Mouse (Mus musculus) testis, adult 2 months (tissue): ENCODE data around the gene Ppp1r26. TPM values are rescaled to one million over a fixed set of nuclear protein-coding genes. Genes with fewer than 3 reads are reported as not detected.
"Not testable (repeated sequence)": the region's sequence is repeated elsewhere in the genome, so short reads cannot be mapped to it uniquely, and the experiment has no call there.

Source experiments
- H3K27ac ChIP-seq: fragments of 200-500 bp; 2 replicates; pipeline ENCODE4 v1.5.1; 2012; ENCODE audit warnings: low read depth, low read length; ENCODE audit not compliant: control insufficient read depth, insufficient read depth
- H3K27me3 ChIP-seq: fragments of 200-500 bp; 2 replicates; pipeline ENCODE4 v1.6.1; 2012; ENCODE audit warnings: mild to moderate bottlenecking, low read length, moderate library complexity; ENCODE audit not compliant: control insufficient read depth, insufficient read depth
- H3K36me3 ChIP-seq: fragments of 200-500 bp; 2 replicates; pipeline ENCODE4 v1.6.1; 2012; ENCODE audit warnings: mild to moderate bottlenecking, low read length; ENCODE audit not compliant: control insufficient read depth, insufficient read depth
- H3K4me1 ChIP-seq: fragments of 200-500 bp; 2 replicates; pipeline ENCODE4 v1.6.1; 2012; ENCODE audit warnings: low read length; ENCODE audit not compliant: control insufficient read depth, insufficient read depth
- H3K4me3 ChIP-seq: fragments of 200-500 bp; 2 replicates; pipeline ENCODE4 v1.5.1; 2012; ENCODE audit warnings: low read depth, mild to moderate bottlenecking, low read length, moderate library complexity, mixed read lengths; ENCODE audit not compliant: control insufficient read depth
- CTCF ChIP-seq: fragments of 200-500 bp; IDR thresholded peaks from 2 replicates; pipeline ENCODE4 v1.5.1; 2012; ENCODE audit warnings: low read depth, mild to moderate bottlenecking, inconsistent platforms, low read length, moderate library complexity; ENCODE audit not compliant: control insufficient read depth, insufficient read depth, insufficient replicate concordance
- POLR2A ChIP-seq: fragments of 200-500 bp; IDR thresholded peaks from 2 replicates; pipeline ENCODE4 v1.6.1; 2012; ENCODE audit warnings: low read depth, mild to moderate bottlenecking, inconsistent platforms, low read length, moderate library complexity; ENCODE audit not compliant: control insufficient read depth
- polyA plus RNA-seq: library from polyadenylated mRNA; depleted of rRNA; stranded (reverse); fragments of >200 nt; gene quantifications from 2 replicates; pipeline ENCODE4 v1.2.3, GENCODE M21; 2012

Ppp1r26 gene
- polyA plus RNA-seq, 1 experiment = 13.0 TPM

GRCm38 (mm10) chr2:28465836-28466518 lies 19.4 kb downstream of the Ppp1r26 start, which contains the start of gene 1700007K13Rik:
Gene 1700007K13Rik (minus strand): TSS chr2:28466332.
- H3K27me3 ChIP-seq = no peaks in the 10 kb centered on the region
- H3K4me3 ChIP-seq = peak within 1 kb of the TSS; percentile 87
- no peaks in the 10 kb centered on the region; the same call in 1 of the 2 replicates for H3K36me3 ChIP-seq
- H3K27ac ChIP-seq = 0 out of 2 replicates have a peak within 1 kb of the TSS, but pooled peaks have one; percentile 25
- H3K4me1 ChIP-seq = peaks cover 12% of the 10 kb centered on the region
- TF ChIP-seq CTCF = no peak
- peak; percentile 50; the same call in 1 of the 2 replicates for TF ChIP-seq POLR2A

DNA sequence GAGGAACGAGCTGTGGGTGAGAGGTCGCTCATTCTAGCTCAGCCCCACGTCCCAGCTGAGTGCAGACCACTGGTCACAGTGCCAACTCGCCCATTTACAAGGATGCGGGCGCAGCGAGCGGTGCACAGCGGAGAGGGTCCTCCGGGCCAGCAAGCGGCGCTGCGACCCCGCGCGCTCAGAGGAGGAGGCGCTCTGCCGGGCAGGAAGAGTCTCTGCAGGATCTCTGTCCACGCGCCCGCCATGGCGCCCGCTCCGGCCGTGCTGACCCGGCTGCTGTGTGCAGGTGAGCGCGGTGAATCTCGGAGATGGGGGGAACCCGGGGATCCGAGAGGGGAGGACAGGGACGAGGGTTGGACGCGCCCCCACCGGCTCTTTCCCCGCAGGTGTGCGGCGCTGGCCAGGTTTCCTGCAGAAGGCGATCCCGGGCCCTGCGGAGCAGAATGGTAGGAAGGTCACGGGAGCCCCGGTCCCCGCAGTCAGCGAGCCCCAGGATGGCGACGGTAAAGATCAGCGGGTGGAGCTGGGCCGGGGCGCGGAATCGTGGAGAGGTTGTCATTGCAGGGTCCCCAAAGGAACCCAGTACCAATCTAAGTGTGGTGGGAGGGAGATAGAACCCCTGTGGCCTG lies 21.4 kb downstream of the Ppp1r26 start, which contains the start of gene Mrps2:
TSS of gene Mrps2 (plus strand) at position 207 of the 626 bp plus-strand sequence.
- H3K27ac ChIP-seq = peak within 1 kb of the TSS; percentile 46
- H3K4me3 ChIP-seq = peak within 1 kb of the TSS; percentile 87
- peaks cover 12% of the 10 kb centered on the region for H3K4me1 ChIP-seq
- TF ChIP-seq CTCF (peak; percentile 82; the same call in 1 of the 2 replicates), POLR2A (peak; percentile 88)
- no peaks in the 10 kb centered on the region; the same call in none of the 2 replicates for H3K36me3 ChIP-seq
- H3K27me3 ChIP-seq = no peaks in the 10 kb centered on the region

DNA sequence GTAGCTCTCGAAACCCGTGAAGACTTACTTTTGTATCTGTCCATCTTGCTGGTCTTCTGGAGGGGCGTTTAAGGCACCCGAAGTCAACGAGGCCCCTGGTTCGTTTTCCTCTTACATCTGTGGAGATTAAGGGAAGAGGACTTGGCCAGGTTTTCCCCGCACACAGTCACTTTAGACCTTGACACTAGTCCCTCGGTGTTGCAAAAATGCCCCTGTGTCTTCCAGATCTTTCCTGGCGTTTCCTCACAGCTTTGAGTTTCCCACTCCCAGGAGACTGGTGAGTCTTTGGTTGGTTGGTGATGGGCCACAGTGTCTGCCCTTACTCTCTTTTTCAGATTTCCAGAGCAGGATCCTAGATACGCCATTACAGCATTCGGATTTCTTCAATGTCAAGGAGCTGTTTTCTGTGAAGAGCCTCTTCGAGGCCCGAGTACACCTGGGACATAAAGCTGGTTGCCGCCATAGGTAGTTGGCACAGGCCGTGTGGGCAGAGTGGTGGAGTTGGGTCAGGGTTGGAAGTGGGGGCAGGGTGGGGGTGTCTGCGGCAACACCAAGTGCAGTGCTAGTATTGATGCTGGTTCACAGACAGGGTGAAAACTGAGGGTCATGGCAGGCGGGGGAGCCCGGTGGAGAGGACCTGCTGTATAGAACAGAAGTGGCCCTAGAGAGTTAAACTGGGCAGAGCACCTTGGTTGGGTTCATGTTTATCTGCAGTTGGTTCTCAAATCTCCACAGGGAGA lies 22.1 kb downstream of the Ppp1r26 start:
- no peaks in the 10 kb centered on the region; the same call in none of the 2 replicates for H3K36me3 ChIP-seq
- TF ChIP-seq POLR2A = no peak
- TF ChIP-seq CTCF = no peak
- H3K27ac ChIP-seq = peak overlapping the region; percentile 46

DNA sequence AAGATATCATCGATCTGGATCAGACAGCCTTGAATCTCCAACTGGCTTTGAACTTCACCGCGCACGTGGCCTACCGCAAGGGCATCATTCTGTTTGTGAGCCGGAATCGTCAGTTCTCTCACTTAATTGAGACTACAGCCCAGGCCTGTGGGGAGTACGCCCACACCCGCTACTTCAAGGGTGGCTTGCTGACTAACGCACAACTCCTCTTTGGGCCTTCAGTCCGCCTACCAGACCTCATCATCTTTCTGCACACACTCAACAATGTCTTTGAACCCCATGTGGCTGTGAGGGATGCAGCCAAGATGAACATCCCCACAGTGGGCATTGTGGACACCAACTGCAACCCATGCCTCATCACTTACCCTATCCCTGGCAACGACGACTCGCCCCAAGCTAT lies 22.9 kb downstream of the Ppp1r26 start:
- Histone ChIP-seq H3K4me3 (no peak overlapping the region), H3K4me1 (peaks cover 12% of the 10 kb centered on the region), H3K36me3 (no peaks in the 10 kb centered on the region; the same call in none of the 2 replicates), H3K27ac (no peak overlapping the region), H3K27me3 (no peaks in the 10 kb centered on the region)
- TF ChIP-seq CTCF = no peak
- TF ChIP-seq POLR2A = no peak

More for the DNA sequence above, 22.1 kb downstream of the Ppp1r26 start:
- H3K4me1 ChIP-seq = peaks cover 12% of the 10 kb centered on the region
- no peaks in the 10 kb centered on the region for H3K27me3 ChIP-seq
- H3K4me3 ChIP-seq = peak overlapping the region; percentile 87

GRCm38 (mm10) chr2:28470591-28470990 lies 24.0 kb downstream of the Ppp1r26 start:
- TF ChIP-seq CTCF (no peak), POLR2A (no peak)
- Histone ChIP-seq H3K4me3 (no peak overlapping the region), H3K36me3 (no peaks in the 10 kb centered on the region; the same call in none of the 2 replicates), H3K27me3 (no peaks in the 10 kb centered on the region), H3K4me1 (peaks cover 12% of the 10 kb centered on the region), H3K27ac (no peak overlapping the region)

DNA sequence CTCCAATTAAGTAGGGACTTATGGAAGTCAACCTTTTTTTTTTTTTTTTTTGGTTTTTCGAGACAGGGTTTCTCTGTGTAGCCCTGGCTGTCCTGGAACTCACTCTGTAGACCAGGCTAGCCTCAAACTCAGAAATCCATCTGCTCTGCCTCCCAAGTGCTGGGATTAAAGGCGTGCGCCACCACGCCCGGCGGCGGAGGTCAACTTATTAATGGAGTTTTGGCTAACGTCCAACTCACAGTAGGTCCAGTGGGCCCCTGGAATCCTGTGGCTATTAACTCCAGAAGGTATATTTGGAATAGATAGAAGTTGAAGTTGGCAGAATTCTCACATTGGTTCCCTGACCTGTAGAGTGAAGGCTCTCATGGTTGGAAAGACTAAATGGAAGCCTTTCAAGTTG lies 25.4 kb downstream of the Ppp1r26 start:
- not testable (repeated sequence) for H3K27ac ChIP-seq, H3K27me3 ChIP-seq, H3K36me3 ChIP-seq, H3K4me3 ChIP-seq, H3K4me1 ChIP-seq

- not testable (repeated sequence) for H3K27ac ChIP-seq
Observed at GRCm38 (mm10) chr2:28477993-28478392, 31.4 kb downstream of the Ppp1r26 start.

More at GRCm38 (mm10) chr2:28477993-28478392, 31.4 kb downstream of the Ppp1r26 start:
- not testable (repeated sequence) for H3K36me3 ChIP-seq, H3K4me1 ChIP-seq, H3K27me3 ChIP-seq
- H3K4me3 ChIP-seq = peak overlapping the region; percentile 59
